Mouse (Mus musculus) ES-Bruce4 (cell line): ENCODE results near the gene Dst.

Experiments used
- CTCF ChIP-seq: IDR thresholded peaks from one replicate; pipeline ENCODE4 v1.8.1; 2011; ENCODE audit warnings: low read depth, low read length
- EP300 ChIP-seq: IDR thresholded peaks from 2 replicates; pipeline ENCODE4 v1.6.1; 2011; ENCODE audit warnings: low read depth, low read length; ENCODE audit not compliant: insufficient read depth
- POLR2A ChIP-seq: IDR thresholded peaks from one replicate; pipeline ENCODE4 v1.8.1; 2011; ENCODE audit warnings: low read length; ENCODE audit not compliant: insufficient read depth

DNA sequence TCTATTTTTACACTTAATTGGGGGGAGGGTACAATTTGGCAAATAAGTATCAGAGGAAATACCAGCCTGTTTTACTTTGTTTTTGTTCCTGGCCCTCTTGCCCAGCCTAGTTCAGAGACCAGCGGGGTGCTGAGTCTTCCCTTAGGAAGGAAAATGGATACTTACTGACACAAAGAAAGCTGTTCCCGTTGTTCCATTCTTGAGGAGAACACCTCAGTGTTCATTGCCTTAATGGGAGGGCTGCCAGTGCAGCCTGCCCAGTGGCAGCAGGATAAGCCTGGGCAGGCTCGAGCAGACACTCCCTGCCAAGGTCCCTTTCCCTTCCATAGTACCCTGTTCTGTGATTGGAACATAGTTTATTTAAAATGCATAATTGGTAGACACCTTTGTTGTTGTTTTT is 232.7 kb downstream of the Dst start:
- no peak for TF ChIP-seq POLR2A
- TF ChIP-seq CTCF: no peak
- peak; percentile 73; the same call in 1 of the 2 replicates for TF ChIP-seq EP300
